Mouse (Mus musculus): ENCODE measurements around the gene Cnbd2. TPM values are rescaled to one million over a fixed set of nuclear protein-coding genes. Genes with fewer than 3 reads are reported as not detected.

The Cnbd2 gene
- polyA plus RNA-seq, 1 experiment from 2014 or later, result 4.5 TPM

DNA sequence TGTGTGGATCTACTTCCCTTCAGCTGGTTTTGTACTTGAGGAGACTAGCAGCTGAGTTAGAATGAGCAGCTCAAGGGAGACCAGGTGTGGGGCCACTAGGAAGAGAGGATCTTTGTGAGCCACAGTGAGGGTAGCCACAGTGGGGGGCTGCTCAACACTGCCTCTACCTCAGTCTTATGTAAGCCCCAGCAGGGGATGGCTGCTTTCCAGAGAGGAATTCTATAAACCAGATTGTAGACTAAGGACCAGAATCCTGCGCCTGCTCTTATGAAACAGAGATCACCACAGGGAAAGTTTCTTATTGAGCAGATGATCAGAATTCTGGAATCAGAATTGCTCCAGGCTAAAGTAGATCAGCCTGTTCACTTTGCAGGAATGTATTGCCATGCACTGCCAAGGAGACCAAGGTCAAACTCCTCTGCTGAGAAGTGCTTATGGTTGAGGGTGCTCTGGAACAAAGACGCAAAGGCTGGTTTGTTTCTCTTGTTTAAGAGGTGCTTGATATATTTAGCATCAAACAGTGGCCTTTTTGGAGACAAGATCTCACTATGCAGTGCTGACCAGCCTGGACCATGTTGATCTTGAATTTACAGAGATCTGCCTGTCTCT lies 22.4 kb upstream of the Cnbd2 start:
- WGBS, result 87% methylated on average over 2 of the region's 2 CpGs
- Histone ChIP-seq H3K9me3 (ENCODE audit: control insufficient read depth, low read length) (no peaks in the 10 kb centered on the region), H3K4me2 (ENCODE audit: low read depth, low read length) (no peak overlapping the region), H3K36me3 (ENCODE audit: control insufficient read depth, insufficient read depth, low read length) (peaks cover 7% of the 10 kb centered on the region; the same call in 1 of the 2 replicates), H3K9ac (ENCODE audit: low read depth, low read length) (no peak overlapping the region), H3K27me3 (replicated peaks; ENCODE audit: control insufficient read depth, insufficient read depth, low read length) (no peaks in the 10 kb centered on the region), H3K4me3 (ENCODE audit: low read length) (no peak overlapping the region), H3K4me1 (ENCODE audit: control insufficient read depth, insufficient read depth, low read length) (peaks cover 3% of the 10 kb centered on the region; the same call in 1 of the 2 replicates), H3K27ac (ENCODE audit: low read length) (no peak overlapping the region)
- no peak for ATAC-seq

DNA sequence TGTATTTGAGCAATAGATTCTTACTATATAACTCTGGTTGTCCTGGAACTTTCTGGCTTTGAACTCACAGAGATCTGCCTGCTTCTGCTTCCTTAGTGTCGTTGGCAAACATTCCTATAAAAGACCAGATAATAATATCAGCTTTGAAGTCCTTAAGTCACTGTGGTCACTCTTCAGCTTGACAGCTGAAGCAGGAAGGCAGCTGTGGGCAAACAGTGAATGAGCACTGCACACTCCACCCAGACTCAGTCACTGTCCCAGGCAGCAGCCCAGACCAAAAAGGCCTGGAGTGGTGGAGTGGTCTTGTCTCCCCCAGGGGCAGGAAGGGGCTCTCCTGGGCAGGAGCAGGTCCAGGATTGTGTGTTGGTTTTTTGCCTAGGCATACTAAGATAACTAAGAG lies 20.1 kb upstream of the Cnbd2 start:
- ATAC-seq, result no peak
- Histone ChIP-seq H3K4me2 (ENCODE audit: low read depth, low read length) (no peak overlapping the region), H3K27ac (ENCODE audit: low read length) (no peak overlapping the region), H3K9ac (ENCODE audit: low read depth, low read length) (no peak overlapping the region), H3K36me3 (ENCODE audit: control insufficient read depth, insufficient read depth, low read length) (peaks cover 2% of the 10 kb centered on the region; the same call in 1 of the 2 replicates), H3K4me3 (ENCODE audit: low read length) (no peak overlapping the region), H3K27me3 (replicated peaks; ENCODE audit: control insufficient read depth, insufficient read depth, low read length) (no peaks in the 10 kb centered on the region), H3K4me1 (ENCODE audit: control insufficient read depth, insufficient read depth, low read length) (peaks cover 8% of the 10 kb centered on the region), H3K9me3 (ENCODE audit: control insufficient read depth, low read length) (no peaks in the 10 kb centered on the region)
- WGBS, result 80% methylated on average over 1 of the region's 1 CpGs

DNA sequence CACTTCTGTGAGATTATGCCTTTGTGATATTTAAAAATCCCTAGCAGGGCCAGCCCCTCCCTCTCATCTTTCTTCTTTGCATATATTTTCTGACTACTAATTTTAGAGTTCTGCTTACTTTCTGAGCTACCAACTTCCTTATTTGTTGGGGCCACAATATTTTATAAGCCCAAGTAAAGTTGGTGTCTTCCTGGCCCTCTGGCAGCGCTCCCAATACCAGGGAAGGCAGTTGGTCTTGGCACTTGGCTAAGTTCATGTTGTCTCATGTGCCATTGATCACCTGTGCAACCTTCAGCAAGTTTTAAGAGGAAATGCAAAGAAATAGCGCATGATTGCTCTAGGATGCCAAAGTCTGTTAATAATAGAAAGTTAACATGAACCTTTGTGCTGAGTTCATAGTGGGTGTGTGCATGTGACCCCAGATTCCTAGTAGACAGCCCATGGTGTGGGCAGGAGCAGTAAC lies 16.5 kb upstream of the Cnbd2 start:
- 90% methylated on average over 2 of the region's 2 CpGs for WGBS
- Histone ChIP-seq H3K9me3 (ENCODE audit: control insufficient read depth, low read length) (no peaks in the 10 kb centered on the region), H3K4me1 (ENCODE audit: control insufficient read depth, insufficient read depth, low read length) (peaks cover 12% of the 10 kb centered on the region), H3K9ac (ENCODE audit: low read depth, low read length) (no peak overlapping the region), H3K27me3 (replicated peaks; ENCODE audit: control insufficient read depth, insufficient read depth, low read length) (no peaks in the 10 kb centered on the region), H3K36me3 (ENCODE audit: control insufficient read depth, insufficient read depth, low read length) (peaks cover 6% of the 10 kb centered on the region), H3K4me3 (ENCODE audit: low read length) (no peak overlapping the region), H3K4me2 (ENCODE audit: low read depth, low read length) (no peak overlapping the region), H3K27ac (ENCODE audit: low read length) (peak overlapping the region; percentile 73)
- ATAC-seq, result peak; percentile 73

DNA sequence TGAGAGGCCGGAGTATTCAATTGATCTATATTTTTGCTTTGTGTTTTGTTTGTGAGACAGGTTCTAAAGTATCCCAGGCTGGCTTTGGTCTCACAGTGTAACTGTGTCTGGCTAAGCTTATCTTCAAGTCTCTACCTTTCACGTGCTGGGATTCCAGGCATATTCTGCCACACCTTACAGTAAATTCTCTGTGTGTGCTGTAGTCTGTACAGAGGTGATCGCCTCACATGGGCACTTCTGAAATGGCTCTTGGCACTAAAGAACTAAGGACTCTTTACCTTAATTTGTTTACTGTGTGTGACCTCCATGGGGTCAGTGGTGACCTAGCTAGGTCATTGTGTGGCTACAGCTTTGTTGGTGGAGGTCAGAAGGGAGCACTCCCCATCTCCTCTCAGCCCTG lies 15.9 kb upstream of the Cnbd2 start:
- no peak overlapping the region for H3K9ac ChIP-seq (ENCODE audit: low read depth, low read length)
- H3K27ac ChIP-seq (ENCODE audit: low read length), result peak overlapping the region; percentile 73
- H3K4me1 ChIP-seq (ENCODE audit: control insufficient read depth, insufficient read depth, low read length), result peaks cover 12% of the 10 kb centered on the region
- H3K4me2 ChIP-seq (ENCODE audit: low read depth, low read length), result no peak overlapping the region
- H3K9me3 ChIP-seq (ENCODE audit: control insufficient read depth, low read length), result no peaks in the 10 kb centered on the region
- peak; percentile 89 for ATAC-seq
- H3K4me3 ChIP-seq (ENCODE audit: low read length), result no peak overlapping the region
- no peaks in the 10 kb centered on the region for H3K27me3 ChIP-seq (replicated peaks; ENCODE audit: control insufficient read depth, insufficient read depth, low read length)
- peaks cover 4% of the 10 kb centered on the region for H3K36me3 ChIP-seq (ENCODE audit: control insufficient read depth, insufficient read depth, low read length)
- 77% methylated on average over 3 of the region's 3 CpGs for WGBS

DNA sequence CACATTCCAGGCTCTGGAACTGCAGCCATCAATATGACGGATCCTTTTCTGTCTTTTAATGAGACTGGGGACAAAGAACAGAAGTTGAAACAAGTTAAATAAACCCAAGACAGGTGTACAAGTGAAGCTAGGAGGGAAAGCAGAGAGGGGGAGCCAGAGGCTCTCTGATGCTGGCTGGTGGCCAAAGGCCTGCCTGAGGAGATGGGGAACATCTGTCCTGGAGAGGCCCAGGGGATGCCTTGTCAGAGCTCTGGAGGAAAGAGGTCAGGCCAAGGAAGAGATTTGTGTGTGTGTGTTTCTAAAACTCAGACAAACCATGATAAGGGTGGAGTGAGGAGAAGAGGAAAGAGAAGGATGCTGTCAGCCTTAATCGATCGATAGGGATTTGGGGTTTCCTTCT lies 14.4 kb upstream of the Cnbd2 start:
- Histone ChIP-seq H3K4me3 (ENCODE audit: low read length) (no peak overlapping the region), H3K9ac (ENCODE audit: low read depth, low read length) (no peak overlapping the region), H3K27ac (ENCODE audit: low read length) (no peak overlapping the region), H3K27me3 (replicated peaks; ENCODE audit: control insufficient read depth, insufficient read depth, low read length) (no peaks in the 10 kb centered on the region), H3K9me3 (ENCODE audit: control insufficient read depth, low read length) (no peaks in the 10 kb centered on the region), H3K4me2 (ENCODE audit: low read depth, low read length) (no peak overlapping the region), H3K4me1 (ENCODE audit: control insufficient read depth, insufficient read depth, low read length) (peaks cover 12% of the 10 kb centered on the region), H3K36me3 (ENCODE audit: control insufficient read depth, insufficient read depth, low read length) (peaks cover 4% of the 10 kb centered on the region; the same call in 1 of the 2 replicates)
- 50% methylated on average over 3 of the region's 3 CpGs for WGBS
- peak; percentile 43 for ATAC-seq

DNA sequence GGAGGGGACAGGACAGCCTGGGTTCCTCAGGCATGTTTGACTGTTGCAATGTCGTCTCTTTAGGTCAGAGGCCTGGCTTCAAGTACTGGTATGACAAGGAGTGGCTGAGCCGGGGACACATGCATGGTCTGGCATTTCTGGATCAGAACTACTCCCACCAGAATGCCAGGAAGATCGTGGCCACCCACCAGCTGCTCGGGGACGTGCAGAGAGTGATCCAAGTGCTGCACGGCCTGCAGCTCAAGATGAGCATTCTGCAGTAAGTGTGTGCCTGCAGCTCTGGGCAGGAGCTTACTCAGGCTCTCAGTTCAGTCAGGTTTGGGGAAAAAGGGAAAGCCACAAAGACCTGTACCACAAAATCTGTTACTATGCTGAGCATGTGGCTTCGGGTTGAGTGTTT lies 13.6 kb upstream of the Cnbd2 start:
- no peak overlapping the region for H3K4me2 ChIP-seq (ENCODE audit: low read depth, low read length)
- peaks cover 4% of the 10 kb centered on the region; the same call in 1 of the 2 replicates for H3K36me3 ChIP-seq (ENCODE audit: control insufficient read depth, insufficient read depth, low read length)
- H3K27ac ChIP-seq (ENCODE audit: low read length), result no peak overlapping the region
- H3K4me1 ChIP-seq (ENCODE audit: control insufficient read depth, insufficient read depth, low read length), result peaks cover 12% of the 10 kb centered on the region
- H3K9me3 ChIP-seq (ENCODE audit: control insufficient read depth, low read length), result no peaks in the 10 kb centered on the region
- no peak for ATAC-seq
- H3K9ac ChIP-seq (ENCODE audit: low read depth, low read length), result no peak overlapping the region
- H3K4me3 ChIP-seq (ENCODE audit: low read length), result no peak overlapping the region
- H3K27me3 ChIP-seq (replicated peaks; ENCODE audit: control insufficient read depth, insufficient read depth, low read length), result no peaks in the 10 kb centered on the region
- 76% methylated on average over 7 of the region's 7 CpGs for WGBS

DNA sequence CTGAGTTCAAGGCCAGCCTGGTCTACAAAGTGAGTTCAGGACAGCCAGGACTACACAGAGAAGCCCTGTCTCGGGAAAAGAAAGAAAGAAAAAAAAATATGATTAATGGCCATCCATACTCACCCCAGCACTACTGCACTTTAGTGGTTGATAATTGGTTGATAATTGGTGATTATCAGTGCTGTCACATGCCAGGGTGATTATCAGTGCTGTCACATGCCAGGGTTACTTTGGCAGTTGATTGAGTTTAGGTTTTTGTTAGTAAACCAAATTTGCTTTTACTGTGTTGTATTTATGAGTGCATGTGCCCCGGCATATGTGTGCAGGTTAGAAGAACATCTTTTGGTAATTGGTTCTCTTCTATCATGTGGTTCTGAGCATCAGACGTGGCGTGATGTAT lies 10.0 kb upstream of the Cnbd2 start:
- H3K9me3 ChIP-seq (ENCODE audit: control insufficient read depth, low read length), result no peaks in the 10 kb centered on the region
- 82% methylated on average over 4 of the region's 4 CpGs for WGBS
- H3K27ac ChIP-seq (ENCODE audit: low read length), result no peak overlapping the region
- H3K4me2 ChIP-seq (ENCODE audit: low read depth, low read length), result no peak overlapping the region
- H3K4me1 ChIP-seq (ENCODE audit: control insufficient read depth, insufficient read depth, low read length), result peaks cover 3% of the 10 kb centered on the region; the same call in 1 of the 2 replicates
- no peak overlapping the region for H3K9ac ChIP-seq (ENCODE audit: low read depth, low read length)
- no peak for ATAC-seq
- peaks cover 12% of the 10 kb centered on the region for H3K36me3 ChIP-seq (ENCODE audit: control insufficient read depth, insufficient read depth, low read length)
- H3K4me3 ChIP-seq (ENCODE audit: low read length), result no peak overlapping the region
- H3K27me3 ChIP-seq (replicated peaks; ENCODE audit: control insufficient read depth, insufficient read depth, low read length), result no peaks in the 10 kb centered on the region

DNA sequence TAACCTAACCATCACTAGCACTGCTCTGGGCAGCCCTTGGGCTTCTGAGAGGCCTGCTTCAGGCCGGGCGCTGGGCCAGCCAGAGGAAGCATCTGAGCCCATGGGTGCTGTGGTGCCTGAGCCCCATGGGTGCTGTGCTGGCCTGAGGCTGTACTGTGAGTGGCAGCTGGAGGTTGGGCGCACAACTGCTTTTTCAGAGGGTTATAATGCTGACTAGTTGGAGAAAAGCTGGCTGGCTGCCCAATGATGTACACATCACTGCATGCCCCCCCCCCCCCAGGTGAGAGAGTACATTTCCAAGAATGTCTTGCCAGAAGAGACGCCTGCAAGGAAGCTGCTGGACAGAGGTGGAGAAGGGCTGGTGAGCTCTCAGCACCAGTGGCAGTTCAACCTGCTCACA lies 7.7 kb upstream of the Cnbd2 start:
- Histone ChIP-seq H3K4me3 (ENCODE audit: low read length) (no peak overlapping the region), H3K9me3 (ENCODE audit: control insufficient read depth, low read length) (no peaks in the 10 kb centered on the region), H3K9ac (ENCODE audit: low read depth, low read length) (no peak overlapping the region), H3K4me1 (ENCODE audit: control insufficient read depth, insufficient read depth, low read length) (no peaks in the 10 kb centered on the region), H3K4me2 (ENCODE audit: low read depth, low read length) (no peak overlapping the region), H3K27me3 (replicated peaks; ENCODE audit: control insufficient read depth, insufficient read depth, low read length) (no peaks in the 10 kb centered on the region), H3K27ac (ENCODE audit: low read length) (no peak overlapping the region), H3K36me3 (ENCODE audit: control insufficient read depth, insufficient read depth, low read length) (peaks cover 12% of the 10 kb centered on the region)
- 95% methylated on average over 4 of the region's 4 CpGs for WGBS
- no peak for ATAC-seq

DNA sequence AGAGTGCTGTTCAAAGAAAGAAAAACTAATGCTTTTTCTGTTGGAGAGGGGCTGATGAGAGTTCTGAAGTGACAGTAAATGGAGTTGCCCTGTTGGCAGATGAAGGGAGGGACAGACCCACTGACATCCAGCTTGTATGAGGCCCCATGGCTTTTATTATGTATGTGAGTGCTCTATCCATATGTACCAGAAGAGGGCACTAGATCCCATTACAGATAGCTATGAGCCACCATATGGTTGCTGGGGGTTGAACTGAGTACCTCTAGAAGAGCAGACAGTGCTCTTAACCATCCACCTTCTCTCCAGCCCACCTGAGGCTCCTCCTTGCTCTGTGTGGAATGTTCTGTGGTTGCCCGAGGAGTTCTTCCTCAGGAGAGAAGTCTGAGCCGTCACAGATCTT lies 6.3 kb upstream of the Cnbd2 start:
- peaks cover 7% of the 10 kb centered on the region for H3K36me3 ChIP-seq (ENCODE audit: control insufficient read depth, insufficient read depth, low read length)
- no peaks in the 10 kb centered on the region for H3K4me1 ChIP-seq (ENCODE audit: control insufficient read depth, insufficient read depth, low read length)
- no peaks in the 10 kb centered on the region for H3K9me3 ChIP-seq (ENCODE audit: control insufficient read depth, low read length)
- H3K4me2 ChIP-seq (ENCODE audit: low read depth, low read length), result no peak overlapping the region
- H3K27me3 ChIP-seq (replicated peaks; ENCODE audit: control insufficient read depth, insufficient read depth, low read length), result no peaks in the 10 kb centered on the region
- ATAC-seq, result peak; percentile 45; the same call in 1 of the 2 replicates
- no peak overlapping the region for H3K9ac ChIP-seq (ENCODE audit: low read depth, low read length)
- no peak overlapping the region for H3K27ac ChIP-seq (ENCODE audit: low read length)
- 89% methylated on average over 2 of the region's 2 CpGs for WGBS
- no peak overlapping the region for H3K4me3 ChIP-seq (ENCODE audit: low read length)

DNA sequence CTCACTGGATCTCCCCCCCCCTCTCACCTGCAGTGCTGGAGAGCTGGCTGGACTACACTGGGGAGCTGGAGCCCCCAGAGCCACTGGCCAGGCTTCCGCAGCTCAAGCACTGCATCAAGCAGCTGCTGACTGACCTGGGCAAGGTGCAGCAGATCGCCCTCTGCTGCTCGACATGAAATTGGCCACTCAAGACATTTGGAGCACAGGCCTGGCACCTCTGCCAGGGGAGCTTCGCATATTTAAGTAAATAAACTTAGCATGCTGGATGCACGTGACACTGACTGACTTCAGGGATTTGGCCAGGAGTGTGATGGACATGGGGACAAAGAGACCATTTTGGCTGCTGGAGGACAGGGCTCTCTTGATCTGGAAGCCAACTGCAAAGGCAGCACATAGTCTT lies 4.8 kb upstream of the Cnbd2 start:
- WGBS, result 58% methylated on average over 5 of the region's 5 CpGs
- Histone ChIP-seq H3K9ac (ENCODE audit: low read depth, low read length) (no peak overlapping the region), H3K27ac (ENCODE audit: low read length) (no peak overlapping the region), H3K27me3 (replicated peaks; ENCODE audit: control insufficient read depth, insufficient read depth, low read length) (no peaks in the 10 kb centered on the region), H3K36me3 (ENCODE audit: control insufficient read depth, insufficient read depth, low read length) (peaks cover 7% of the 10 kb centered on the region), H3K9me3 (ENCODE audit: control insufficient read depth, low read length) (no peaks in the 10 kb centered on the region), H3K4me3 (ENCODE audit: low read length) (no peak overlapping the region), H3K4me1 (ENCODE audit: control insufficient read depth, insufficient read depth, low read length) (0 out of 2 replicates have a peak, but pooled peaks cover 5% of the 10 kb centered on the region), H3K4me2 (ENCODE audit: low read depth, low read length) (no peak overlapping the region)
- no peak for ATAC-seq
